Mouse (Mus musculus): Measurements from ENCODE around the gene Polr2g.
A peak's percentile ranks its signal among the peaks of the same experiment; 100 is the strongest.

Polr2g gene

DNA sequence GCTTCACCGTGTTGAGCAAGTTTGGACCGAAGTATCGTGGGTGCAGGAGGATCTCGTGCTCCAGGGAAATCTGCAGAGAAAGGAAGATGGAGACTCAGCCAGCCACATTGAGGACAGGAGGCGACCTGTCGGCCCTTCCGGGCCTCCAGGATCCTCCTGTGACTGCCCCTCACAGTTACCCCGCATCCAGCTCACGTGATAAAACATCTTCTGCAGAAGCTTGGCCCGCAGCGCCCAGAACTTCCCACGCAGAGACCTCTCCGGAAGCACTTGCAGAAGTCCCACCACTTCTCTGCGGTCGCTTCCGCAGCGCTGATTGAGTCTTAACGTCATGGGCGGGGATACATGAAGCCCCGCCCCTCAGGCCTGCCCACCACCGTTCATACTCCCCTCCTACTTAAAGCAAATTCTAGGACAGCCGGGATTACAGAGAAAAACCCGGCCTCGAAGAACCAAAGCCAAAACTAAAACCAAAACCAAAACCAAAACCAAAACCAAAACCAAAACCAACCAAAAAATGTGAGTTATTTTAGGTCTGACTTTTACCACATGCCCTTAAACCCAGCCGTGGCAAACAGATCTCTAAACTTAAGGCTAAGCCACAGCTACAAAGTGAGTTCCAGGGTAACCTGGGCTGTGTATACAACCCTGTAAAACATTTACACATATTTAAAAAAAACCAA lies at the start of gene Polr2g:
Gene Polr2g, minus strand, starts transcription at position 314 of the 683 bp plus-strand sequence.
- DNase-seq, result peak; percentile 94 to 96

- peak; percentile 77 to 95 for DNase-seq
Measured at GRCm38 (mm10) chr19:8844371-8845129, 46.2 kb upstream of the Polr2g start.

DNA sequence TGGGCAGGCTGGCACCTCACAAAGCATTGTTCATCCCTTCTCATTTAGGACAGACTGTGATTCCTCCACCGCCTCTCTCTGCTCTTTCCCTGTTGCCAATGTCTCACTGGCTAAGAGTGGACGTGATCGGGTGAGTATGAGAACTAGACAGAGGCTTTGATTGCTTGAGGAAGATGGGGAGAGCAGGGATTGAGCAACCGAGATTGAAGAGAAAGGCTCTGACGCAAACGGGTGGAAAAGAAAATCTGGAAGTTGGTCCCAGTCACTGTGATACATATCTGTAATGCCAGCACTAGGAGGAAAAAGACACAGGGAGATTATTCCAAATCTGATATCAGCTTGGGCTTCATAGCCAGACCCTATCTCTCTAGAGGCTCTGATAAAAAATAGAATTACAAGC lies 44.6 kb upstream of the Polr2g start:
- DNase-seq, result no peak

- peak in 1 of 2 experiments; percentile 38 for DNase-seq
Measured at GRCm38 (mm10) chr19:8841012-8841411, 42.6 kb upstream of the Polr2g start.

DNA sequence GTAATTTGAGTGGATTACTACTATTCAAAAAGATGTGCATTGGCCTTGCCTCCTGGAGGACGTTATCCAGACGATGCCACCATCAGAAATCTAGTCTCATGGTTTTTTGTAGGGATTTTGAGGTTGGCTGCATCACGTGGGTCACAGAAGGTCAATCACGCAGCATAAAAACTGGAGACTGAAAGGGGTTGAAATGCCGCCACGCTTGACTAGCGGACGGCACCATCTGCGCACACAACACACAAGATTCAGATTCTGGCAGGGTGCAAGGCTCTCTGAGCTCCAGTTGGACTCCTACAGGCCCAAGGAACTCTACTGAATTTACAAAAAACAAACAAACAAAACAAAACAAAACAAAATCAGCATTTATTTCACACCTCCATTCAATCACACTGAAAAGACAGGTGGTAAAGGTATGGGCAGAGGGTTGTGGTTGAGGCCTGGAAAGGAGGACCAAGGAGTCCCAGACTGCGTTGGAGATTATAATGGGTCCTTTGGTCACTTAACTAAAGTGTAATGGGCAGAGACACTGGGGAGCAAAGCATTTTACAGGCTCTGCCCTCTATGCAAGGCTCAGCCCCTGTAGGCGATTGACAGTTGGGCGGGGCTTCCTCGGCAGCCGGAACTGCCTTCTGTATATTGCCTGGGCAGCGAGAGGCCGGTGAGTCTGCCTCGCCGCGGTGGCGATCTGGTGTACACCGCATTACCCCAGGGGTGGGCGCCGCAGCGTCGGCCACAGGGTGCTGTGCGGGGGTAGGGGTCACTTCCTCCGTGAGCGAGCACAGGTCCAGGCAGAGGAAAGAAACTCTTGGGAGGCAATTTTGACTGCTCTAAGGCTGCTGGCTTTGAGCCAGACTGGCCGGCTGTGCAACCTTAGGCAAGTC lies 41.8 kb upstream of the Polr2g start:
- peak; percentile 86 to 92 for DNase-seq

GRCm38 (mm10) chr19:8839103-8839907 lies 40.9 kb upstream of the Polr2g start, which contains the start of gene Gng3:
Gene Gng3 (minus strand): TSS chr19:8839194.
- DNase-seq, result peak in 1 of 2 experiments; percentile 32

DNA sequence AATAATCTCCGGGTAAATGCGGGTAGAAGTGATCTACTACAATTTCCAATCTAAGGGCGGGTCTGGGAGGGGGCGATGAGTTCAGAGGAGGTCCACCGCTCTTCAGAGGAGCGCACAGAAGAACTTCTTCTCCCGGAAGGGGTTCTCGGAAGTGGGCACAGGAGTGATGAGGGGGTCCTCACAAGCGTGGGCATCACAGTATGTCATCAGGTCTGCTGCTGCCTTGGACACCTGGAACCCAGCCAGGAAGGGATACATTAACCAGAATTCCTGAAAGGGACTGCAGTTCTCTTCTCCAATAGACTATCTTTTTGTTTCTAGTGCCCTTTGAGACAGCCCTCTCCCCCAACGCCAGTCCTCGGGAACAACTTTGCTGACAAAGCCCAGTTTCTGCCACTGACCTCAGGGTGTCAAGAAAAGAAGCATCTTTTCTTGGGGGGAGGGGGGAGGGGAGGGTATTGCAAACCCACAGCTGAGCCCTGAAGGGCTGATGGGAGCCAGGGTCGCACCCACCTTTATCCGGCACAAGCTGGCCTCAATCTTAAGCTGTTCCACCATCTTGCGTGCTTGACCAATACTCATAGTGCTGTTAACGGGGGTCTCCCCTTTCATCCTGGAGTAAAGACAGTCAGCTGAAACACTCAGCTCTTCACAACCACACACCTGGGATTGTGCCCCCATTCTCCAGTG lies 39.8 kb upstream of the Polr2g start:
- peak; percentile 83 to 85 for DNase-seq

- DNase-seq, result peak; percentile 87 to 90
Measured at GRCm38 (mm10) chr19:8837251-8837791, 38.9 kb upstream of the Polr2g start, which contains the start of gene Bscl2. Gene Bscl2 (plus strand): TSS chr19:8837467.

DNA sequence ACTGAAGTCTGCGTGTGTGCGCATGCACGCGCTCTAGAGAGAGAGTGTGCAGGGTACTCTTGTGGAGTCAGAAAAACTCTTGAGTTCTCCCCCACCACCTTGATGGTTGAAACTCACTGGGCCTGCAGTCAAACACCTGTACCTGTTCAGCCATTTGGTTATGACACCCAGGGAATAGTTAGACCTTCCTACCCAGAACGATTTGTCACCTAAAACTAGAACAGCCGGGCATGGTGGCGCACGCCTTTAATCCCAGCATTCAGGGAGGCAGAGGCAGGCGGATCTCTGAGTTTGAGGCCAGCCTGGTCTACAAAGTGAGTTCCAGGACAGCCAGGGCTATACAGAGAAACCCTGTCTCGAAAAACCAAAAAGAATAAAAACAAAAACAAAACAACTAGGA lies 38.0 kb upstream of the Polr2g start:
- DNase-seq, result peak in 1 of 2 experiments; percentile 37

- no peak for DNase-seq
Measured at GRCm38 (mm10) chr19:8832971-8833370, 34.6 kb upstream of the Polr2g start.

- DNase-seq, result no peak
Measured at GRCm38 (mm10) chr19:8831262-8831661, 32.9 kb upstream of the Polr2g start.

DNA sequence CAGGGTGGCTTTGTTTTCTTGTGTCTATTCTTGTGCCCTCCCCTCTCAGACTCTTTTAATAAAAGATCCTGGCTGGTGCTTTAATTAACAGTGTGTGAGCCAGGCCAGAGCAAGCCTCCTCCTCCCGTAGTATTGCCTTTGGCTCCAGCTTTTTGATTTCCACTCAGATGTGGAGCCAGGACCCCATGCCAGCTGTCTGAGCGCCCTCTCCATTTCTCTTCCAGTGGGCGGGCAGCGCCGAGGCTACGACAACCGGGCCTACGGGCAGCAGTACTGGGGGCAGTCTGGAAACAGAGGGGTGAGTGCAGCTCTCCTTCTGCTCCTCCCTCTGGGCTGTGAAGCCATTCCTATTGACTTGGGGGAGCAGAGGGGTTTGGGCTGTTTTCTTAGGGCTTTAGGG lies 32.3 kb upstream of the Polr2g start:
- DNase-seq, result peak in 1 of 2 experiments; percentile 39

DNA sequence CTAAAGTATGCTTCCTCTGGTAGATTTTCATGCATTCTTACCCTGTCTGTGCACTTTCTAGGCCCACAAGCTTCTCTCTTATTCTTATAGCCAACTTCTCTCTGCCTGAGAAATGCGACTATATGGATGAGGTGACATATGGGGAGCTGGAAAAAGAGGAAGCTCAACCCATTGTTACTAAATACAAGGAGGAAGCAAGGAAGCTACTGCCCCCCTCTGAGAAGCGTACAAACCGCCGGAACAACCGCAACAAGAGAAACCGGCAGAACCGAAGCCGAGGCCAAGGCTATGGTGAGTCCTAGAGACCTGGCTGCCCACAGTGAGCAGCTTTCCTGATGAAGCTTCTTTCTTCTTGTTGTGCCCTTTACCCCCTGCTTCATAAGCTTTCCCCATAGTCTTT lies 31.3 kb upstream of the Polr2g start, which contains the start of gene AC129217.1:
Gene AC129217.1, plus strand, starts transcription at position 114 of the 400 bp plus-strand sequence.
- peak in 1 of 2 experiments; percentile 34 for DNase-seq

DNA sequence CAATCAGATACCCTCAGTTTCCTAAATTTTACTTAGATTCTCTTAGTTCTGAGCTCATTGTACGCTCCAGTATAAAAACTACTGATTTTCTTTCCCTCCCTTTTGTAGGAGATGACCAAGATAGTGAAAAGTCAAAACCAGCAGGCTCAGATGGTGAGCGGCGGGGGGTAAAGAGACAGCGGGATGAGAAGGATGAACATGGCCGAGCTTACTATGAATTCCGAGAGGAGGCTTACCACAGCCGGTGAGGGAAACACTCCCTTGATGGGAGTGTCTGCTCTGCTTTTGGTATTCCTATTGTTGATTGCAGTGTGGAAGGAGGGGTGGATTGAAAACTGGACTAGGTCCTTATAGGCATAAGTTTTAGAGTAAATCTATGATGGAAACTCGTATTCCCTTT lies 24.3 kb upstream of the Polr2g start:
- DNase-seq, result no peak

DNA sequence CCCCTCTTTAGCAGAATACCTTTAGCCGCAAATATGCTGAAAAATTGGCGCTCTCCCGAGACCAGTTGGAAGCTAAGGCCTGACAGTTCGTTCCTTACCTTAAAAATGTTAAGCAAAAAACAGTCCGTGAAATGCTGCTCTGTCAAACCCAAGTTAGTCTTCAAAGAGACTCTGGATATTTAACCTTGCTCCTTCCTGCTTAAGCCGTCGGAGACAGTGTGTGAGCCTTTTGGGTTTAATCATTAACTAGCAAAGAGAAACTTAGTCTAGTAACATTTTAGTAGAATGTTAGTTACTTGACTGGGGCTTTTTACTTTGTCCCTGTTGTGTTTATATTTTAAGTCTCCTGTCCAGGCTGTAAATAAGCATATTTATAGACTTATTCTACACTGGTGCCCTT lies 22.8 kb upstream of the Polr2g start:
- DNase-seq, result peak in 1 of 2 experiments; percentile 47

DNA sequence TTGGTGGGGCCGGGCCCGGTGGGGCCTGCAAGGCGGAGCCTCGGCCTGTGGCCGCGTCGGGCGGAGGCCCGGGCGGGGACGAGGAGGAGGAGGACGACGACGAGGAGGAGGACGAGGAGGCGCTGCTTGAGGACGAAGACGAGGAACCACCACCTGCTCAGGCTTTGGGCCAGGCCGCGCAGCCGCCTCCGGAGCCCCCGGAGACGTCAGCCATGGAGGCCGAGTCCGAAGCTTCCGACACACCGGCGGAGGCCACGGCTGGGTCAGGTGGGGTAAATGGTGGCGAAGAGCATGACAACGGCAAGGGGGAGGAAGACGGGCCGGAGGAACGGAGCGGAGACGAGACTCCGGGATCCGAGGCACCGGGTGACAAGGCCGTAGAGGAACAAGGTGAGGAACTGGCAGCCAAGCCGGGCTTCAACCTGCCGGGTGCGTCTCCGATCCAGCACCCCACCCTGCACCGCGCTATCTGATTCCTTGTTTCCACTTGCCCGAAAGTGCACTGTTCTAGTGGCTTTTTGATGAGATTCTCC lies 22.1 kb upstream of the Polr2g start:
- DNase-seq, result peak in 1 of 2 experiments; percentile 25

- peak; percentile 99 to 100 for DNase-seq
Measured at GRCm38 (mm10) chr19:8819596-8820423, 21.4 kb upstream of the Polr2g start, which contains the start of gene Hnrnpul2. Gene Hnrnpul2 (plus strand): TSS chr19:8820010.

- DNase-seq, result peak; percentile 98 to 99
Measured at GRCm38 (mm10) chr19:8818801-8819595, 20.6 kb upstream of the Polr2g start, which contains the start of gene Ttc9c. Gene Ttc9c (minus strand): TSS chr19:8819333.
